Mouse (Mus musculus): ENCODE measurements around the gene Dnmt3a.

Gene Dnmt3a

GRCm38 (mm10) chr12:3926127-3926526, 120.3 kb downstream of the Dnmt3a start:
- DNase-seq = peak; percentile 72

GRCm38 (mm10) chr12:3928841-3929240, 123.0 kb downstream of the Dnmt3a start:
- DNase-seq = peak; percentile 44

- peak; percentile 45 for DNase-seq
These were observed 124.5 kb downstream of the Dnmt3a start for GRCm38 (mm10) chr12:3930090-3930865.

- no peak for DNase-seq
These were observed 136.2 kb downstream of the Dnmt3a start for GRCm38 (mm10) chr12:3942026-3942425.

GRCm38 (mm10) chr12:3944454-3945073, 138.8 kb downstream of the Dnmt3a start:
- DNase-seq = no peak

- DNase-seq = no peak
These were observed 141.7 kb downstream of the Dnmt3a start for GRCm38 (mm10) chr12:3947503-3947902.

- no peak for DNase-seq
These were observed 148.8 kb downstream of the Dnmt3a start, which contains the start of gene Pomc for GRCm38 (mm10) chr12:3954651-3955050. Pomc (plus strand) TSS chr12:3954951.

- no peak for DNase-seq
These were observed 149.6 kb downstream of the Dnmt3a start for GRCm38 (mm10) chr12:3955371-3955770.

GRCm38 (mm10) chr12:3956351-3956750, 150.5 kb downstream of the Dnmt3a start:
- no peak for DNase-seq

GRCm38 (mm10) chr12:3959791-3960543, 154.2 kb downstream of the Dnmt3a start:
- DNase-seq = peak; percentile 89

GRCm38 (mm10) chr12:3960553-3960952, 154.7 kb downstream of the Dnmt3a start:
- no peak for DNase-seq

Measured in right cerebral cortex, adult 18-20 months (tissue).